Mouse (Mus musculus) CH12.LX (cell line): Measurements from ENCODE around the gene 4921530L21Rik. TPM values are rescaled to one million over a fixed set of nuclear protein-coding genes. Genes with fewer than 3 reads are reported as not detected.

Source experiments
- DNase-seq: peaks from one replicate; pipeline ENCODE4 v3.0.0-alpha.2; 2013; ENCODE audit errors: extremely low read depth
- H3K27ac ChIP-seq: 2 replicates; pipeline ENCODE4 v1.5.1; 2012; ENCODE audit warnings: low read depth, mild to moderate bottlenecking, control low read depth, moderate library complexity; ENCODE audit not compliant: insufficient read depth
- H3K27me3 ChIP-seq: replicated peaks from 2 replicates; pipeline ENCODE3; 2012; ENCODE audit warnings: inconsistent platforms
- H3K36me3 ChIP-seq, 2 experiments: replicated peaks in 1 of 2; 2 replicates each; pipeline versions ENCODE3 to v1.6.1; 2012; ENCODE audit warnings: inconsistent platforms in 1 of 2, low read length in 1 of 2, mild to moderate bottlenecking in 1 of 2, mixed read lengths in 1 of 2, moderate library complexity in 1 of 2; ENCODE audit not compliant: control insufficient read depth in 1 of 2, insufficient read depth in 1 of 2
- H3K4me1 ChIP-seq, 2 experiments: 2 replicates each; pipeline ENCODE4 v1.6.1; 2012; ENCODE audit warnings: inconsistent platforms in 1 of 2, moderate library complexity in 1 of 2; ENCODE audit not compliant: insufficient read depth in 2 of 2, control insufficient read depth in 1 of 2
- H3K4me2 ChIP-seq: 2 replicates; pipeline ENCODE4 v1.6.1; 2012; ENCODE audit warnings: low read depth, mild to moderate bottlenecking, control low read depth; ENCODE audit not compliant: poor library complexity, insufficient read depth, severe bottlenecking
- H3K4me3 ChIP-seq, 3 experiments: fragments of 150-350 bp in 1 of 3; sonication (generic) in 1 of 3; replicated peaks in 1 of 3; 2 replicates each; pipeline versions ENCODE3 to v1.5.1; 2011 to 2012; ENCODE audit warnings: low read depth in 2 of 3, low read length in 2 of 3, mild to moderate bottlenecking in 2 of 3, moderate library complexity in 2 of 3, control low read depth in 1 of 3, improper control_type of control experiment in 1 of 3, inconsistent platforms in 1 of 3, mixed read lengths in 1 of 3; ENCODE audit not compliant: poor library complexity in 1 of 3
- H3K79me2 ChIP-seq: replicated peaks from 2 replicates; pipeline ENCODE4 v1.6.1; 2012; ENCODE audit warnings: mild to moderate bottlenecking, moderate library complexity; ENCODE audit not compliant: control insufficient read depth, poor library complexity, insufficient read depth, severe bottlenecking; ENCODE audit errors: extremely low read depth
- H3K9ac ChIP-seq: 2 replicates; pipeline ENCODE4 v1.6.1; 2012; ENCODE audit warnings: low read depth, mild to moderate bottlenecking, control low read depth, moderate library complexity; ENCODE audit not compliant: insufficient read depth
- H3K9me3 ChIP-seq: replicated peaks from 2 replicates; pipeline ENCODE3; 2012; ENCODE audit warnings: low read length, inconsistent platforms, mixed read lengths
- BHLHE40 ChIP-seq: IDR thresholded peaks from 2 replicates; pipeline ENCODE4 v1.6.1; 2011; ENCODE audit warnings: mild to moderate bottlenecking, low read depth, low read length, improper control_type of control experiment
- CHD1 ChIP-seq: IDR thresholded peaks from 2 replicates; pipeline ENCODE4 v1.6.1; 2012; ENCODE audit warnings: low read depth, low read length, improper control_type of control experiment, inconsistent platforms
- CHD2 ChIP-seq: IDR thresholded peaks from 2 replicates; pipeline ENCODE4 v1.6.1; 2011; ENCODE audit warnings: low read length, improper control_type of control experiment
- E2F4 ChIP-seq: IDR thresholded peaks from 2 replicates; pipeline ENCODE4 v1.6.1; 2011; ENCODE audit warnings: low read depth, low read length, improper control_type of control experiment; ENCODE audit not compliant: insufficient replicate concordance
- ELF1 ChIP-seq: IDR thresholded peaks from 2 replicates; pipeline ENCODE4 v1.6.1; 2014; ENCODE audit warnings: low read depth, mild to moderate bottlenecking, inconsistent platforms, low read length, improper control_type of control experiment
- ETS1 ChIP-seq: conservative IDR thresholded peaks from 2 replicates; pipeline ENCODE4 v1.6.1; 2012; ENCODE audit warnings: low read depth, mild to moderate bottlenecking, inconsistent platforms, low read length, improper control_type of control experiment, moderate library complexity
- GABPA ChIP-seq: IDR thresholded peaks from 2 replicates; pipeline ENCODE4 v1.6.1; 2012; ENCODE audit warnings: low read depth, low read length, improper control_type of control experiment, inconsistent platforms; ENCODE audit not compliant: insufficient replicate concordance
- KAT2A ChIP-seq: IDR thresholded peaks from 2 replicates; pipeline ENCODE4 v1.6.1; 2012; ENCODE audit warnings: low read length, improper control_type of control experiment, inconsistent platforms; ENCODE audit not compliant: insufficient replicate concordance
- MAX ChIP-seq: IDR thresholded peaks from 2 replicates; pipeline ENCODE4 v1.6.1; 2011; ENCODE audit warnings: low read length, improper control_type of control experiment
- MAZ ChIP-seq: IDR thresholded peaks from 2 replicates; pipeline ENCODE4 v1.6.1; 2012; ENCODE audit warnings: low read depth, mild to moderate bottlenecking, inconsistent platforms, low read length, improper control_type of control experiment, moderate library complexity
- MXI1 ChIP-seq: IDR thresholded peaks from 2 replicates; pipeline ENCODE4 v1.6.1; 2011; ENCODE audit warnings: mild to moderate bottlenecking, low read depth, low read length, improper control_type of control experiment
- MYC ChIP-seq: IDR thresholded peaks from 2 replicates; pipeline ENCODE4 v1.6.1; 2011; ENCODE audit warnings: low read depth, mild to moderate bottlenecking, improper control_type of control experiment, low read length
- NELFE ChIP-seq: IDR thresholded peaks from 2 replicates; pipeline ENCODE4 v1.6.1; 2011; ENCODE audit warnings: low read depth, low read length, improper control_type of control experiment
- SMC3 ChIP-seq: IDR thresholded peaks from 2 replicates; pipeline ENCODE4 v1.6.1; 2011; ENCODE audit warnings: low read depth, low read length, improper control_type of control experiment
- UBTF ChIP-seq: IDR thresholded peaks from 2 replicates; pipeline ENCODE4 v1.6.1; 2012; ENCODE audit warnings: low read depth, mild to moderate bottlenecking, inconsistent platforms, low read length, improper control_type of control experiment, moderate library complexity
- dilution Hi-C: fragments of 300-500 bp; cut with MboI; formaldehyde crosslinking; loops from 2 replicates; pipeline ENCODE4 v1.14.3; 2020; ENCODE audit warnings: low sequenced_read_pairs; ENCODE audit not compliant: extremely low pct_unique_long_range_greater_than_20kb, extremely low pct_ligation_motif_present
- in situ Hi-C: fragments of 300-500 bp; cut with MboI; formaldehyde crosslinking; loops from 3 replicates; pipeline ENCODE4 v1.14.3; 2019; ENCODE audit warnings: low sequenced_read_pairs, low pct_ligation_motif_present, low pct_unique_long_range_greater_than_20kb, mixed read lengths
- polyA plus RNA-seq: library from polyadenylated mRNA; unstranded; fragments of >175 nt; gene quantifications from 2 replicates; pipeline ENCODE4 v1.2.1, GENCODE M21; 2012; ENCODE audit warnings: low read depth; ENCODE audit not compliant: insufficient read length
- total RNA-seq, 2 experiments: library from RNA; depleted of rRNA; stranded (reverse); fragments of 300-350 nt in 1 of 2; fragments of >200 nt in 1 of 2; gene quantifications; 2 replicates each; pipeline ENCODE4 v1.2.3; 2012 to 2014

Gene 4921530L21Rik
- total and polyA plus RNA-seq, 3 experiments: not detected

- H3K4me2 ChIP-seq: no peak overlapping the region
- H3K27me3 ChIP-seq: no peaks in the 10 kb centered on the region
- no peak for DNase-seq
- H3K4me1 ChIP-seq: no peaks in the 10 kb centered on the region
- no peak overlapping the region for H3K27ac ChIP-seq
- no peak overlapping the region for H3K4me3 ChIP-seq
- H3K9ac ChIP-seq: no peak overlapping the region
- in situ Hi-C loops: no loop called here
- dilution Hi-C loops: no loop called here
- H3K36me3 ChIP-seq: no peaks in the 10 kb centered on the region
- H3K9me3 ChIP-seq: peaks cover 18% of the 10 kb centered on the region
- no peak for TF ChIP-seq E2F4
- TF ChIP-seq MAX: no peak
- TF ChIP-seq CHD1: no peak
- no peak for TF ChIP-seq MYC
- H3K79me2 ChIP-seq: no peaks in the 10 kb centered on the region
Measured at GRCm38 (mm10) chr14:95865676-95866416, 15.2 kb upstream of the 4921530L21Rik start.

GRCm38 (mm10) chr14:95872020-95872419 is 9.0 kb upstream of the 4921530L21Rik start:
- DNase-seq: no peak
- no peak overlapping the region for H3K9ac ChIP-seq
- TF ChIP-seq MXI1 (no peak), BHLHE40 (no peak), ETS1 (no peak), CHD1 (no peak), SMC3 (no peak), KAT2A (no peak), UBTF (no peak), GABPA (no peak), ELF1 (no peak), NELFE (no peak), CHD2 (no peak), MAZ (no peak)
- no peaks in the 10 kb centered on the region for H3K4me1 ChIP-seq
- no peaks in the 10 kb centered on the region for H3K36me3 ChIP-seq
- no peak overlapping the region for H3K4me3 ChIP-seq
- dilution Hi-C loops: no loop called here
- in situ Hi-C loops: no loop called here
- no peaks in the 10 kb centered on the region for H3K79me2 ChIP-seq
- no peak overlapping the region for H3K27ac ChIP-seq
- H3K27me3 ChIP-seq: no peaks in the 10 kb centered on the region
- peaks cover 25% of the 10 kb centered on the region for H3K9me3 ChIP-seq
- no peak overlapping the region for H3K4me2 ChIP-seq
